Mouse (Mus musculus) thymus, postnatal 0 days (tissue): ENCODE measurements at regions not wholly inside any gene's neighbourhood (a gene's known extent, or its start where the extent isn't known, plus 50 kb on each side); places are given as distances from the start of the nearest gene placed in this dataset.

ENCODE experiments used
- DNase-seq: peaks from one replicate; pipeline ENCODE4 v3.0.0-alpha.2; 2015; ENCODE audit warnings: low spot score

- DNase-seq, result no peak
These were observed 315.2 kb upstream of the C030005K15Rik start for GRCm38 (mm10) chr10:98041766-98042165.

GRCm38 (mm10) chr10:98043873-98044272 lies 317.3 kb upstream of the C030005K15Rik start:
- no peak for DNase-seq

- no peak for DNase-seq
These were observed 318.0 kb upstream of the C030005K15Rik start for GRCm38 (mm10) chr10:98044579-98044978.

GRCm38 (mm10) chr10:98073432-98073831 lies 346.9 kb upstream of the C030005K15Rik start:
- DNase-seq, result no peak

GRCm38 (mm10) chr10:98084881-98085280 lies 358.3 kb upstream of the C030005K15Rik start:
- DNase-seq, result no peak

GRCm38 (mm10) chr10:98116296-98116695 lies 389.7 kb upstream of the C030005K15Rik start:
- DNase-seq, result no peak

GRCm38 (mm10) chr10:98125713-98126112 lies 399.2 kb upstream of the C030005K15Rik start:
- no peak for DNase-seq

GRCm38 (mm10) chr10:98135026-98135425 lies 408.5 kb upstream of the C030005K15Rik start:
- no peak for DNase-seq

GRCm38 (mm10) chr10:98145773-98146172 lies 419.2 kb upstream of the C030005K15Rik start:
- no peak for DNase-seq

- DNase-seq, result no peak
These were observed 420.7 kb upstream of the C030005K15Rik start for GRCm38 (mm10) chr10:98146998-98147863.

- no peak for DNase-seq
These were observed 429.4 kb upstream of the C030005K15Rik start for GRCm38 (mm10) chr10:98155982-98156381.

GRCm38 (mm10) chr10:98185666-98186065 lies 459.1 kb upstream of the C030005K15Rik start:
- no peak for DNase-seq

- DNase-seq, result no peak
These were observed 470.3 kb upstream of the C030005K15Rik start for GRCm38 (mm10) chr10:98196852-98197251.

GRCm38 (mm10) chr10:98210246-98210645 lies 483.7 kb upstream of the C030005K15Rik start:
- DNase-seq, result no peak

- DNase-seq, result no peak
These were observed 486.5 kb upstream of the C030005K15Rik start for GRCm38 (mm10) chr10:98212876-98213587.

GRCm38 (mm10) chr10:98231017-98231416 lies 504.5 kb upstream of the C030005K15Rik start:
- DNase-seq, result no peak

- no peak for DNase-seq
These were observed 505.2 kb upstream of the C030005K15Rik start for GRCm38 (mm10) chr10:98231705-98232235.

GRCm38 (mm10) chr10:98248311-98248710 lies 521.8 kb upstream of the C030005K15Rik start:
- no peak for DNase-seq

- DNase-seq, result no peak
These were observed 531.6 kb upstream of the C030005K15Rik start for GRCm38 (mm10) chr10:98257980-98258707.

GRCm38 (mm10) chr10:98259283-98259682 lies 532.7 kb upstream of the C030005K15Rik start:
- DNase-seq, result no peak

- no peak for DNase-seq
These were observed 542.0 kb upstream of the C030005K15Rik start for GRCm38 (mm10) chr10:98268511-98268910.
